Mouse (Mus musculus): ENCODE results near the gene Zfpm1. TPM values are rescaled to one million over a fixed set of nuclear protein-coding genes. Genes with fewer than 3 reads are reported as not detected.
A peak's percentile ranks its signal among the peaks of the same experiment; 100 is the strongest.

Gene Zfpm1
- polyA plus RNA-seq, 1 experiment from 2014 or later: 0.88 TPM

- H3K27ac ChIP-seq: peak overlapping the region; percentile 71
- WGBS: 7% methylated on average over 57 of the region's 57 CpGs
- no peaks in the 10 kb centered on the region for H3K9me3 ChIP-seq
- H3K27me3 ChIP-seq (ENCODE audit: poor library complexity, severe bottlenecking): peaks cover 78% of the 10 kb centered on the region
- peaks cover 5% of the 10 kb centered on the region; the same call in 1 of the 2 replicates for H3K36me3 ChIP-seq (replicated peaks)
- DNase-seq (ENCODE audit: extremely low spot score, low spot score): no peak
- peaks cover 34% of the 10 kb centered on the region for H3K4me1 ChIP-seq
- peak overlapping the region; percentile 68 for H3K4me3 ChIP-seq
These were observed 53.8 kb downstream of the Zfpm1 start for GRCm38 (mm10) chr8:122335638-122336250.

- H3K27me3 ChIP-seq (ENCODE audit: poor library complexity, severe bottlenecking): peaks cover 82% of the 10 kb centered on the region
- 3% methylated on average over 81 of the region's 81 CpGs for WGBS
- H3K9me3 ChIP-seq: no peaks in the 10 kb centered on the region
- peaks cover 5% of the 10 kb centered on the region; the same call in 1 of the 2 replicates for H3K36me3 ChIP-seq (replicated peaks)
- peak overlapping the region; percentile 68 for H3K4me3 ChIP-seq
- peak overlapping the region; percentile 71 for H3K27ac ChIP-seq
- peak; percentile 72 for DNase-seq (ENCODE audit: extremely low spot score, low spot score)
- H3K4me1 ChIP-seq: peaks cover 28% of the 10 kb centered on the region
These were observed 54.4 kb downstream of the Zfpm1 start for GRCm38 (mm10) chr8:122336251-122336910.

GRCm38 (mm10) chr8:122338852-122339251 is 56.9 kb downstream of the Zfpm1 start:
- no peak for DNase-seq (ENCODE audit: extremely low spot score, low spot score)
- WGBS: 42% methylated on average over 6 of the region's 6 CpGs
- peaks cover 5% of the 10 kb centered on the region; the same call in 1 of the 2 replicates for H3K36me3 ChIP-seq (replicated peaks)
- no peak overlapping the region for H3K4me3 ChIP-seq
- H3K4me1 ChIP-seq: peaks cover 35% of the 10 kb centered on the region
- no peaks in the 10 kb centered on the region for H3K9me3 ChIP-seq
- peaks cover 100% of the 10 kb centered on the region for H3K27me3 ChIP-seq (ENCODE audit: poor library complexity, severe bottlenecking)
- H3K27ac ChIP-seq: no peak overlapping the region

GRCm38 (mm10) chr8:122340761-122341160 is 58.8 kb downstream of the Zfpm1 start:
- Histone ChIP-seq H3K27me3 (ENCODE audit: poor library complexity, severe bottlenecking) (peaks cover 100% of the 10 kb centered on the region), H3K4me1 (peaks cover 41% of the 10 kb centered on the region), H3K36me3 (replicated peaks) (no peaks in the 10 kb centered on the region), H3K4me3 (no peak overlapping the region), H3K9me3 (no peaks in the 10 kb centered on the region), H3K27ac (no peak overlapping the region)
- WGBS: 85% methylated on average over 3 of the region's 3 CpGs
- no peak for DNase-seq (ENCODE audit: extremely low spot score, low spot score)

GRCm38 (mm10) chr8:122341790-122342189 is 59.8 kb downstream of the Zfpm1 start:
- no peak for DNase-seq (ENCODE audit: extremely low spot score, low spot score)
- Histone ChIP-seq H3K27ac (no peak overlapping the region), H3K4me1 (peaks cover 31% of the 10 kb centered on the region), H3K27me3 (ENCODE audit: poor library complexity, severe bottlenecking) (peaks cover 92% of the 10 kb centered on the region), H3K9me3 (no peaks in the 10 kb centered on the region), H3K4me3 (no peak overlapping the region), H3K36me3 (replicated peaks) (no peaks in the 10 kb centered on the region)
- 87% methylated on average over 6 of the region's 6 CpGs for WGBS

GRCm38 (mm10) chr8:122342362-122342761 is 60.4 kb downstream of the Zfpm1 start:
- Histone ChIP-seq H3K27me3 (ENCODE audit: poor library complexity, severe bottlenecking) (peaks cover 86% of the 10 kb centered on the region), H3K27ac (no peak overlapping the region), H3K36me3 (replicated peaks) (no peaks in the 10 kb centered on the region), H3K4me3 (no peak overlapping the region), H3K9me3 (no peaks in the 10 kb centered on the region), H3K4me1 (peaks cover 28% of the 10 kb centered on the region)
- 60% methylated on average over 5 of the region's 5 CpGs for WGBS
- no peak for DNase-seq (ENCODE audit: extremely low spot score, low spot score)

GRCm38 (mm10) chr8:122342806-122343209 is 60.9 kb downstream of the Zfpm1 start:
- Histone ChIP-seq H3K27me3 (ENCODE audit: poor library complexity, severe bottlenecking) (peaks cover 84% of the 10 kb centered on the region), H3K4me3 (peak overlapping the region; percentile 49), H3K36me3 (replicated peaks) (no peaks in the 10 kb centered on the region), H3K27ac (no peak overlapping the region), H3K9me3 (no peaks in the 10 kb centered on the region), H3K4me1 (peaks cover 28% of the 10 kb centered on the region)
- no peak for DNase-seq (ENCODE audit: extremely low spot score, low spot score)
- WGBS: 6% methylated on average over 9 of the region's 9 CpGs

GRCm38 (mm10) chr8:122343341-122343740 is 61.4 kb downstream of the Zfpm1 start:
- Histone ChIP-seq H3K4me1 (peaks cover 28% of the 10 kb centered on the region), H3K9me3 (no peaks in the 10 kb centered on the region), H3K27ac (no peak overlapping the region), H3K27me3 (ENCODE audit: poor library complexity, severe bottlenecking) (peaks cover 84% of the 10 kb centered on the region), H3K36me3 (replicated peaks) (no peaks in the 10 kb centered on the region), H3K4me3 (peak overlapping the region; percentile 49)
- DNase-seq (ENCODE audit: extremely low spot score, low spot score): no peak
- WGBS: 3% methylated on average over 11 of the region's 11 CpGs

GRCm38 (mm10) chr8:122343758-122344157 is 61.8 kb downstream of the Zfpm1 start:
- H3K9me3 ChIP-seq: no peaks in the 10 kb centered on the region
- H3K27ac ChIP-seq: no peak overlapping the region; the same call in 1 of the 2 replicates
- no peak for DNase-seq (ENCODE audit: extremely low spot score, low spot score)
- H3K36me3 ChIP-seq (replicated peaks): no peaks in the 10 kb centered on the region
- peaks cover 84% of the 10 kb centered on the region for H3K27me3 ChIP-seq (ENCODE audit: poor library complexity, severe bottlenecking)
- peak overlapping the region; percentile 49 for H3K4me3 ChIP-seq
- WGBS: under 1% methylated on average over 14 of the region's 14 CpGs
- H3K4me1 ChIP-seq: peaks cover 28% of the 10 kb centered on the region

- Histone ChIP-seq H3K36me3 (replicated peaks) (no peaks in the 10 kb centered on the region), H3K27me3 (ENCODE audit: poor library complexity, severe bottlenecking) (peaks cover 84% of the 10 kb centered on the region), H3K4me1 (peaks cover 28% of the 10 kb centered on the region), H3K4me3 (peak overlapping the region; percentile 49; the same call in 1 of the 2 replicates), H3K9me3 (no peaks in the 10 kb centered on the region), H3K27ac (no peak overlapping the region; the same call in 1 of the 2 replicates)
- WGBS: 0% methylated on average over 2 of the region's 5 CpGs
- DNase-seq (ENCODE audit: extremely low spot score, low spot score): no peak
These were observed 62.3 kb downstream of the Zfpm1 start for GRCm38 (mm10) chr8:122344219-122344618.

GRCm38 (mm10) chr8:122345181-122346095 is 63.5 kb downstream of the Zfpm1 start:
- H3K27ac ChIP-seq: no peak overlapping the region
- WGBS: 59% methylated on average over 12 of the region's 12 CpGs
- H3K9me3 ChIP-seq: no peaks in the 10 kb centered on the region
- no peaks in the 10 kb centered on the region for H3K36me3 ChIP-seq (replicated peaks)
- DNase-seq (ENCODE audit: extremely low spot score, low spot score): no peak
- no peak overlapping the region for H3K4me3 ChIP-seq
- H3K4me1 ChIP-seq: peaks cover 41% of the 10 kb centered on the region
- peaks cover 81% of the 10 kb centered on the region for H3K27me3 ChIP-seq (ENCODE audit: poor library complexity, severe bottlenecking)

- peaks cover 48% of the 10 kb centered on the region for H3K4me1 ChIP-seq
- no peaks in the 10 kb centered on the region for H3K36me3 ChIP-seq (replicated peaks)
- WGBS: 81% methylated on average over 5 of the region's 5 CpGs
- no peaks in the 10 kb centered on the region for H3K9me3 ChIP-seq
- peaks cover 71% of the 10 kb centered on the region for H3K27me3 ChIP-seq (ENCODE audit: poor library complexity, severe bottlenecking)
- no peak overlapping the region for H3K4me3 ChIP-seq
- DNase-seq (ENCODE audit: extremely low spot score, low spot score): no peak
- H3K27ac ChIP-seq: no peak overlapping the region
These were observed 66.0 kb downstream of the Zfpm1 start for GRCm38 (mm10) chr8:122347811-122348552.
